Mouse (Mus musculus) urinary bladder, adult 18-20 months (tissue): Measurements from ENCODE around the gene Hipk3.

Source experiments
- DNase-seq, 2 experiments: peaks; one replicate each; pipeline ENCODE4 v3.0.0; 2022; ENCODE audit warnings: low spot score in 2 of 2, mixed read lengths in 2 of 2

The Hipk3 gene

GRCm38 (mm10) chr2:104493951-104494800 lies at the start of gene Hipk3:
Hipk3 (minus strand) TSS chr2:104494446.
- DNase-seq: peak; percentile 73 to 79

DNA sequence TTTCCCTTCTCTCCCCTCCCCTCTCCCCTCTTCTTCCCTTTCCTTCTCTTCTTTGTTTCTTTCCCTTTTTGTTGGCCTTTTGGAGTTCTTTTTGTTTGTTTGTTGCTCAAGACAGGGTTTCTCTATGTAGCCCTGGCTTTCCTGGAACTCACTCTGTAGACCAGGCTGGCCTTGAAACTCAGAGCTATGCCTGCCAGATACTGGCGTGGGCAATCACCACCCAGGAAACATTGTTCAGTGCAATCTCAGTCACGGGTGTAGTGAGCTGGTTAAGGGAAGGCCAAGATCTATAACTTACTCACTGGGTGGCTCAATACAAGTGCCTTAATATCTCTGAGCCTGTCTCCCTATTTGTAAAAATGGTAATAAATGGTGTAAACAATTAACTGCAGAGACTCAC lies 46.0 kb upstream of the Hipk3 start:
- no peak for DNase-seq

DNA sequence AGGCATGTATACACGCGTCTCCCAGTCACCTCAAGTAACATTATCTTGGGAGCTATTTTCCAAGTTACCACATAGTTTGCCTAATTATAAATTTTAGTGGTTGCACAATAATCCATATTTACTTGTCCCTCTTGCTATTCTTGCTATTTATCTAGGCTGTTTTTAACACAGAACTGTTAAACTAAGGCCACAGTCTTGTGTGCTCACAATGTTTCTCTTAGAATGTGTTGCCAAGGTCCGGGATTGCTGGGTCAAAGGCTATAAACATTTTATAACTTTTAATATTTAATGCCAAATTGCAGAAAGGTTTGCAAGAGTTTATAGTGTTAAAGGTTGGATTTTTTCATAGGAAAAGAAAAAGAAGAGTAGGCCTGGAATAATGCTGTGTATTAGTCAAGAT lies 40.5 kb upstream of the Hipk3 start:
- DNase-seq: no peak

DNA sequence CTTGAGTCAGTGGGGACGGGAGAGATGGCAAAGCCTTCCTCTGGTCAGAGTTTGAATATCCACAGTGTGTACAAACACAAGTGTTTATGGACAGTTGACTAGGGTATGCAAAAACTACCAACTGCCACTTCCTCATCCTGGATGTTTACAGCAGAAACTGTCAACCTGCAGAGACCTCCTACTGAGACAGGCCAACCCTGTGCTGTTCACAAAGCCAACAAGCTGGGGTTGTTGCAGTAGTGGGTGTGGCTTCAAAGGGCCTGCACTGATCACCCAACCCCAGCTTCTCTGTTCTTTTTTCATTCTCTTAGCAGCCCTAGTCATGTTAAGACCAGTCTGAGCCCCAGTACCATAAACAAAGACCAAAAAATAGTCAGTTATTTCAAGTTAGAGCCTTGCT lies 38.3 kb upstream of the Hipk3 start:
- no peak for DNase-seq

- DNase-seq: no peak
Measured at GRCm38 (mm10) chr2:104526559-104526958, 32.3 kb upstream of the Hipk3 start.

GRCm38 (mm10) chr2:104525506-104525905 lies 31.3 kb upstream of the Hipk3 start:
- peak; percentile 6 to 21 for DNase-seq

GRCm38 (mm10) chr2:104511622-104512021 lies 17.4 kb upstream of the Hipk3 start:
- DNase-seq: no peak

DNA sequence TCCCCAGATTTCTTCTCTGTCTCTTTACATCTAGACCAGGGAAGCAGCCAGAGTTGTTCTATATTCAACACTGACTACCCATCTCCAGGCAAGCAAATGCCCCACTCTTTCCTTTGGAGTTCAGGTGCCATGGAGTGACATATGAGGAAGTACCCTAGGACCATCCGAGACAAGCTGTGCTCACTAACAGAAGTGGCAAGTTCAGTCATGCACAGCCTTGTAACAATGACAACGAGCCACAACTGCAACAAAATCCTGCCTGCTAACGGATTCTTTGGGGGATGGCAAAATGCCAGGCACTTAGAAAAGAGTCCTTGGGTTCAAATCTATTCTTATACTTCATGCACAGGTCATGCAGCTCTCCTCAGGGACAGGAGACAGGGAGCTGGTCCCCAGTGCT lies 8.1 kb upstream of the Hipk3 start:
- no peak for DNase-seq

DNA sequence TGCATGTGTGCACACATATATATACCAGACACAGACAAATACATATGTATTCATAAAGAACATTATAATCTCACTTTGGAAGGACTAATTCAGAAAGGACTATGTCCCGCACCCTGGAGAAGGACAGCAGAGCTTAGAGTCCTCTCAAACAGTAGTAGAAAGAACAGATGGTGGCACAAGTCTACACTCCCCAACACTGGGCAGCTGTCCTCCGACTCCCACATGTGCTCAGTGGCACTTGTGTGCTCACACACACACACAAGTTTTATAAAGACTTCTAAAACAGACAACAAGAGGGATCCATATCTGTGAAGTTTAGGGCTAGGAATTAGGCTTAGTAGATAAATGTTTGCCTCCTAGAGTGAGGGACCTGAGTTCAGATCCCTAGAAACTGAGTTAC lies 6.8 kb upstream of the Hipk3 start:
- DNase-seq: no peak

GRCm38 (mm10) chr2:104497771-104498170 lies 3.5 kb upstream of the Hipk3 start:
- DNase-seq: no peak

GRCm38 (mm10) chr2:104497231-104497630 lies 3.0 kb upstream of the Hipk3 start:
- no peak for DNase-seq

DNA sequence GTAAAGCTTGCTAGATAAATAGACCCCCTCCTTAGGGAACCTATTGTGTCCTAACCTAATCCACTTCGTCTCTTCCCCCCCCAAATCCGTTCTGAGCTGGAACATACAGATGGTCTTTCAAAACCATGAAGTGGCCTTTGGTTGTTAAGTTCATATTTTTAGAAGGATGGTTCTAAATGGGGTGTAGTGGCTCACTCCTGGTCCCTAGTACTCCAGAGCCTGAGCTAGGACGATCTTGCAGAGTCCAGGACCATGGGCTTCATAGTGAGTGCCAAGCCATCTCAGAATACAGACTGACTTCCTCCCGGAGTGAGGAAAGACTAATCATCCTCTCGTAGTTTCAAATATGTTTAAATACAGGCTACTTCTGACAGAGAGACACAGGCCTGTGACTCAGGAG lies 2.0 kb upstream of the Hipk3 start:
- DNase-seq: no peak

DNA sequence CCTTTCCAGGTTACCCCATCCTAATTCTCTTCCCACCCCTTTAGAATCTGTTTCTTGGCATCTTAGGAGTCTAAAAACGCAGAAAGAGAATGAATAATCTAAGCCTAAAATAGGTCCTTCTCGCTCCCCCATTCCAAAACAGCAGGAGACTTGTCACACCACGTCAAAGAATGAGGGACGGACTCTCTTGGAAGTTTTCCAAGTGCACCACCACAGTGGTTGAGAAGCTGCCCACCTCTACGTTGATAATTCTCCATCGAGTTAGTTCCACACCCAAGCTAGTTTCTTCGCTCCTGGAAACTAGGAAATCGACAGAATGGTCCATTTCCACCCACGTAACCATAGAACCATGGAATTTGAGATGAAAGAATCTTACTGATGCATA lies 547 bp upstream of the Hipk3 start:
- DNase-seq: no peak

- DNase-seq: peak; percentile 78 to 83
Measured at GRCm38 (mm10) chr2:104493021-104493950, 960 bp downstream of the Hipk3 start.

DNA sequence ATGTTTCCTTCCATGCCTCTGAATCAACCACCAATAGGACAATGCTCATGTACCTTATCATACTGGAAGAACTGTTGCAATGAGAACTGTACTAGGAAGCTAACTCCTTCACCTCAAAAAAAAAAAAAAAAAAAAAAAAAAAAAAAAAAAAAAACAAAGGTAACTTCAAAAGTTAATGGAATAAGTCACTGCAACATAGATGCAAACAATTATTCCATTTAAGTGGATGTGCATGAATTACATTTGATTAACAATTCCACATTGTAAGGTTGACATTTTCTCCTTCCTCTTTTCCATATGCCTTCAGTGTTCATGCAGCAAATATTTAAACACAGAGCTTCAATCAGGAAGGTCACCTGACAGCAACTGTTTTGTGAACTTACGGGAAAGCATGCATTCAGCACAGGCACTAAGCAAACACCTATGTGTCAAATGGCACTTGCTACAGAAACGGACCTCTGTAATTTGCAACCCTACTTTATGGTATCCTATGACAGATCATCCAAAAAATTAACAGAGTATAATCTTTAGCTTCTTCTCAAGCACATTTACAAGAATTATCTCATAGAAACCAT lies 2.9 kb downstream of the Hipk3 start:
- no peak for DNase-seq

DNA sequence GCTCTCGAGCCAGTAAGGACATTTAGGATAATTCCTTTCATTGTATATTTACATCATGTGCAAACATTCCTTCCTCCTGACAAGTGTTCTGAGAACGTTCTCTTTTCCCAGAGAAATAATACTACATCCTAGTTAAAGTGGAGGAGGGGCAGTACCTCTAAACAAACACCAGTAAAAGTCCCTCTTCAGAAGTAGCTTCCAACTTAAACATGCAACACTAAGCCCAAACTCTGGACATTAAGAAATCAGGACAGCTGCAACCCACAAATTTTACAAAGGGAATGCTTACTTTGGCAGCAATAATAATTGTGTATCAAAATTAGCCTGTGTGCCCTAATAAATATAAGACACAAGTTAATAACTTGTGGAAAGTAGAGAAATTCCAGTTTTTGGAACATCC lies 3.5 kb downstream of the Hipk3 start:
- DNase-seq: no peak

- no peak for DNase-seq
Measured at GRCm38 (mm10) chr2:104489851-104490250, 4.4 kb downstream of the Hipk3 start.

DNA sequence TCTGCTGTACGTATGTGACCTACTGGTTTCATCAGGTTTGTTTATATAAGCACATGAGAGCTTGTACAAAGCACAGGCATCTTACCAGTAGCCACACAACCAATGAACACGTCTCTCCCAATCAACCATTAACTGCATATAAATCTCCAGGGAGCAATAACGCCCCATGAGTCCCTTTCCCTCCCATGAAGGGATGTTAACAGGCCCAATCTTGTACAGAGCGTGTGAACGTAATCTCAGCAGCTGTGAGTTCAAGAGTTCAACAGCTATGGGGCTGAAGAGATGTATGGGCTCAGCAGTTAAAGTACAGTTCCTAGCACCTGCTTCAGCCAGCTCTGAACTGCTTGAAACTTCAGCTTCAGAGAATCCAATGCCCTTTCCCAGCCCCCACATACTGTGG lies 9.8 kb downstream of the Hipk3 start:
- DNase-seq: no peak

DNA sequence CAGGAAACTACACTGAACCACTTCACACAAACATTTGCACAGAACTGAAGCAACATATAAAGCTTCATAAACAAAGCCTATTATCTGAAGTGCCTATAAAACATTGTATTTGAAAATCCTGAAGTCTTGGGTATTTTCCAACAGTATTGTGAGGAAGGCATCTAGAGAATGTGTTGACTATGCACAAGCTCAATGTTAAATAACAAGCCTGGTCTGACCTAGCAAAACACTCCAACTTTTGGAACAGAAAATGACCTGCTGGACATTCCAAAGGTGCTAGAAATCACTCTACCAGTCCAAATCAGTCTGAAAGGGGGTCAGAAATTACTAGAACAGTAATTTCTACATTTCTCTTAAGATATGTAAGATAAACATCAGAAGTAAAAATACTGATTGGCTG lies 12.1 kb downstream of the Hipk3 start:
- no peak for DNase-seq

- DNase-seq: no peak
Measured at GRCm38 (mm10) chr2:104479054-104479453, 15.2 kb downstream of the Hipk3 start.

GRCm38 (mm10) chr2:104477398-104478015 lies 16.7 kb downstream of the Hipk3 start:
- DNase-seq: no peak

- no peak for DNase-seq
Measured at GRCm38 (mm10) chr2:104472056-104472455, 22.2 kb downstream of the Hipk3 start.
